Mouse (Mus musculus) C2C12 (cell line): Measurements from ENCODE around the gene Ift20. TPM values are rescaled to one million over a fixed set of nuclear protein-coding genes. Genes with fewer than 3 reads are reported as not detected.

ENCODE experiments used
- H3K27me3 ChIP-seq: one replicate; pipeline ENCODE4 v1.6.1; 2011; ENCODE audit not compliant: control insufficient read depth, insufficient read depth, insufficient read length
- H3K36me3 ChIP-seq: one replicate; pipeline ENCODE4 v1.6.1; 2011; ENCODE audit not compliant: control insufficient read depth, insufficient read depth
- H3K4me3 ChIP-seq: one replicate; pipeline ENCODE4 v1.5.1; 2011; ENCODE audit warnings: mild to moderate bottlenecking, control low read depth; ENCODE audit not compliant: poor library complexity, insufficient read depth, severe bottlenecking
- H3K79me2 ChIP-seq: one replicate; pipeline ENCODE4 v1.6.1; 2011; ENCODE audit not compliant: control insufficient read depth, insufficient read depth
- H3K79me3 ChIP-seq: one replicate; pipeline ENCODE4 v1.6.1; 2011; ENCODE audit warnings: low read depth, control low read depth
- H3ac ChIP-seq: one replicate; pipeline ENCODE3; 2011; ENCODE audit warnings: low read depth; ENCODE audit not compliant: control insufficient read depth, insufficient read length
- CEBPB ChIP-seq: IDR thresholded peaks from one replicate; pipeline ENCODE4 v1.6.1; 2011; ENCODE audit warnings: low read depth, mild to moderate bottlenecking, control low read depth, moderate library complexity
- CTCF ChIP-seq: IDR thresholded peaks from one replicate; pipeline ENCODE4 v1.5.1; 2011; ENCODE audit not compliant: control insufficient read depth, insufficient read depth, insufficient read length
- FOSL1 ChIP-seq: IDR thresholded peaks from one replicate; pipeline ENCODE4 v1.8.0; 2011; ENCODE audit warnings: mild to moderate bottlenecking, low read length; ENCODE audit not compliant: poor library complexity, insufficient read depth, severe bottlenecking
- MAX ChIP-seq: IDR thresholded peaks from one replicate; pipeline ENCODE4 v1.6.1; 2011; ENCODE audit warnings: mild to moderate bottlenecking, control low read depth
- MYOD1 ChIP-seq: IDR thresholded peaks from one replicate; pipeline ENCODE4 v1.6.1; 2011; ENCODE audit warnings: low read depth; ENCODE audit not compliant: control insufficient read depth, insufficient read length
- MYOG ChIP-seq: IDR thresholded peaks from one replicate; pipeline ENCODE4 v1.6.1; 2011; ENCODE audit not compliant: control insufficient read depth, insufficient read length; ENCODE audit errors: extremely low read depth
- USF1 ChIP-seq: IDR thresholded peaks from one replicate; pipeline ENCODE4 v1.6.1; 2011; ENCODE audit warnings: low read depth, mild to moderate bottlenecking, control low read depth, moderate library complexity
- long read RNA-seq, 2 experiments: library from polyadenylated mRNA; unstranded; transcript quantifications; one replicate each; pipeline ENCODE4 v2.0.0; 2019 to 2020
- polyA plus RNA-seq: library from polyadenylated mRNA; unstranded; fragments of >200 nt; fragmentation: generic; extraction: Trizol; gene quantifications from one replicate; pipeline ENCODE4 v1.2.1, GENCODE M21; 2012; ENCODE audit warnings: missing spikeins

Ift20 gene
- 61.1 TPM for polyA plus RNA-seq
- long read RNA-seq, experiment 1, transcript Ift20-203 (6 exons, 1,141 nt) = major isoform, 65 of 144 reads
- long read RNA-seq, experiment 1, transcript Ift20-202 (5 exons, 582 nt) = minor isoform, 52 of 144 reads
- long read RNA-seq, experiment 1, transcript Ift20-201 (6 exons, 735 nt) = minor isoform, 5 of 144 reads
- long read RNA-seq, experiment 1, partial matches to known transcripts = 16 of 144 reads
- long read RNA-seq, experiment 1, other reads (novel, unspliced or antisense) = 4 of 144 reads
- long read RNA-seq, experiment 2, transcript Ift20-203 (6 exons, 1,141 nt) = major isoform, 7 of 13 reads
- long read RNA-seq, experiment 2, partial matches to known transcripts = 0 of 13 reads
- long read RNA-seq, experiment 2, other reads (novel, unspliced or antisense) = 2 of 13 reads

GRCm38 (mm10) chr11:78536080-78536689 lies at the start of gene Ift20, which contains the start of gene Tnfaip1:
Gene Ift20 (plus strand): TSS chr11:78536361.
Gene Tnfaip1 (minus strand): TSS chr11:78536332.
- no peaks in the 10 kb centered on the region for H3K27me3 ChIP-seq
- H3K36me3 ChIP-seq = peaks cover 30% of the 10 kb centered on the region
- H3K79me3 ChIP-seq = peaks cover 66% of the 10 kb centered on the region
- TF ChIP-seq CTCF (no peak), MAX (peak; percentile 83), MYOD1 (no peak), MYOG (no peak), USF1 (no peak), FOSL1 (no peak), CEBPB (no peak)
- peak within 1 kb of the TSS; percentile 93 for H3K4me3 ChIP-seq
- H3ac ChIP-seq = peak within 1 kb of the TSS; percentile 95
- H3K79me2 ChIP-seq = peaks cover 82% of the 10 kb centered on the region

- H3K4me3 ChIP-seq = no peak overlapping the region
- no peaks in the 10 kb centered on the region for H3K79me3 ChIP-seq
- H3K79me2 ChIP-seq = no peaks in the 10 kb centered on the region
- TF ChIP-seq FOSL1 = no peak
- TF ChIP-seq CTCF = peak; percentile 55
- TF ChIP-seq MYOG = no peak
- no peak for TF ChIP-seq CEBPB
- H3K27me3 ChIP-seq = peaks cover 49% of the 10 kb centered on the region
- H3ac ChIP-seq = no peak overlapping the region
- no peaks in the 10 kb centered on the region for H3K36me3 ChIP-seq
Measured at GRCm38 (mm10) chr11:78488168-78488567, 48.0 kb upstream of the Ift20 start.

- Histone ChIP-seq H3K79me2 (no peaks in the 10 kb centered on the region), H3K27me3 (peaks cover 42% of the 10 kb centered on the region), H3K36me3 (no peaks in the 10 kb centered on the region), H3K79me3 (no peaks in the 10 kb centered on the region), H3ac (peak overlapping the region; percentile 46), H3K4me3 (no peak overlapping the region)
- TF ChIP-seq USF1 = no peak
- no peak for TF ChIP-seq CEBPB
- no peak for TF ChIP-seq MYOG
- peak; percentile 1 for TF ChIP-seq CTCF
Measured at GRCm38 (mm10) chr11:78490781-78491241, 45.4 kb upstream of the Ift20 start.

- H3ac ChIP-seq = no peak overlapping the region
- no peaks in the 10 kb centered on the region for H3K79me2 ChIP-seq
- peaks cover 34% of the 10 kb centered on the region for H3K27me3 ChIP-seq
- no peak overlapping the region for H3K4me3 ChIP-seq
- TF ChIP-seq MYOD1 = no peak
- peak; percentile 69 for TF ChIP-seq MAX
- TF ChIP-seq USF1 = no peak
- no peak for TF ChIP-seq CTCF
- no peak for TF ChIP-seq MYOG
- no peaks in the 10 kb centered on the region for H3K79me3 ChIP-seq
- H3K36me3 ChIP-seq = no peaks in the 10 kb centered on the region
Measured at GRCm38 (mm10) chr11:78495904-78496303, 40.3 kb upstream of the Ift20 start.

GRCm38 (mm10) chr11:78497071-78497541 lies 39.1 kb upstream of the Ift20 start:
- TF ChIP-seq MAX (no peak), MYOG (no peak), FOSL1 (no peak), CEBPB (no peak), USF1 (no peak), CTCF (no peak), MYOD1 (no peak)
- Histone ChIP-seq H3K27me3 (peaks cover 35% of the 10 kb centered on the region), H3K79me3 (no peaks in the 10 kb centered on the region), H3K4me3 (peak overlapping the region; percentile 21), H3K36me3 (no peaks in the 10 kb centered on the region), H3ac (peak overlapping the region; percentile 62), H3K79me2 (no peaks in the 10 kb centered on the region)
